Mouse (Mus musculus): Measurements from ENCODE around the gene Sik3. TPM values are rescaled to one million over a fixed set of nuclear protein-coding genes. Genes with fewer than 3 reads are reported as not detected.

Gene Sik3
- total RNA-seq, 2 experiments from 2014 or later = 38.0 to 41.1 TPM

- Histone ChIP-seq H3K4me3 (no peak overlapping the region), H3K27ac (no peak overlapping the region)
- intact Hi-C loops (cut with DNase I) = no loop called here
- no peak for TF ChIP-seq CTCF (IDR thresholded peaks at IDR 0.05)
- DNase-seq = no peak
Measured at GRCm38 (mm10) chr9:46218176-46218575, 205.6 kb downstream of the Sik3 start.

DNA sequence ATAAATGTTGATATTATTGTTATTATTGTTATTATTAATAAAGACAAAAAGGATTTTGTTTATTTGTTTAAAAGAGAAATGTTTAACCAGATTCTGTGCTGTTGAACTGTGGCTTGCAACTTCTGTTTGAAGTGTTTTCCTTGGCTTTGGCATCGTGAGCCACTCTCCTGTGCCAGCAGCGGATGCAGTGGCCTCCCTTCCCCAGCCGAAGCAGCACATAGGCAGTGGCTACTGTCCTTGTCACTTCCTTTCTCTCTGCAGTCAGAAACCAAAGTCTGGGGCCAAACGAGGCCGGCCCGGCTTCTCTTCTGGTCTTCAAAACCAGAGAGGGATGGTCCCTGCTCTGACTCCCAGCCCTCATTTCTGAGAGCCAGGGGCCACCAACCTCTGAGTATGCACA, 210.5 kb downstream of the Sik3 start:
- intact Hi-C loops (cut with DNase I) = no loop called here
- no peak overlapping the region for H3K27ac ChIP-seq
- no peak for TF ChIP-seq CTCF (IDR thresholded peaks at IDR 0.05)
- no peak overlapping the region for H3K4me3 ChIP-seq
- DNase-seq = no peak

GRCm38 (mm10) chr9:46224101-46224500, 211.5 kb downstream of the Sik3 start:
- intact Hi-C loops (cut with DNase I) = no loop called here
- no peak overlapping the region for H3K4me3 ChIP-seq
- no peak for TF ChIP-seq CTCF (IDR thresholded peaks at IDR 0.05)
- DNase-seq = no peak
- no peak overlapping the region for H3K27ac ChIP-seq

DNA sequence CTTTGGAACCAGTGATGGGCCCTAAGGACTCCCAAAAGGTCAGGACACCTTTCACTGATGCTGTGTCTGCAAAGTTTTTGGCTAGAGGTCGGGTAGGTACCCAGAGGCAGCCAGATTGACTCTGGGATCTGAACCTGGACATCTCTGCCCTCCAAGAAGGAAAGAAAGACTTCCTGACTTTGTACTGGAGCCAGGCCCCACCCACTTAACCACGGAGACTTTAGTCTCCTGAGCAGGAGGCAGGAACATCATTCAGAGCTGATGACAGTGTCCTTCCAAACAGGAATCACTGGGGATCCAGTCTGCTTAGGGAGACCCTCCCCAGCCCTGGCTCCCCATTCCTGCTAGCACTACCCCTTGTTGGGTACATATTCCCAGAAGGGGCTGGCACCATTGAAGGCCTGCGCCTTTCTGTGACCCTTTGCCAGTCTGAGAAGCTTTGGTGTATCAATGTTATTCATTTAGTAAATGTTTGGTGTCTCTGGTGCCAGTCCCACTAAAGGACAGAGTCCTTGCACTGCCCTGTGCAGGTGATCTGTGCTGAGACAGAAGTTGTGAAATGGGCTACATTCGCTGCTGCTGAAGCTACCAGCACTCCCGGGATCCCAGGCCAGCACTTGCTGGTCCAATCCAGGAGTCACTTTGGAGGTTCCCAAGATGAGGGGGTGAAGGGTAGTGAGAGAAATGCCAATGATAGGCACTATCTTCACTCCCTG, 212.5 kb downstream of the Sik3 start:
- no peak for DNase-seq
- no peak overlapping the region for H3K27ac ChIP-seq
- no peak for TF ChIP-seq CTCF (IDR thresholded peaks at IDR 0.05)
- intact Hi-C loops (cut with DNase I) = no loop called here
- H3K4me3 ChIP-seq = no peak overlapping the region

DNA sequence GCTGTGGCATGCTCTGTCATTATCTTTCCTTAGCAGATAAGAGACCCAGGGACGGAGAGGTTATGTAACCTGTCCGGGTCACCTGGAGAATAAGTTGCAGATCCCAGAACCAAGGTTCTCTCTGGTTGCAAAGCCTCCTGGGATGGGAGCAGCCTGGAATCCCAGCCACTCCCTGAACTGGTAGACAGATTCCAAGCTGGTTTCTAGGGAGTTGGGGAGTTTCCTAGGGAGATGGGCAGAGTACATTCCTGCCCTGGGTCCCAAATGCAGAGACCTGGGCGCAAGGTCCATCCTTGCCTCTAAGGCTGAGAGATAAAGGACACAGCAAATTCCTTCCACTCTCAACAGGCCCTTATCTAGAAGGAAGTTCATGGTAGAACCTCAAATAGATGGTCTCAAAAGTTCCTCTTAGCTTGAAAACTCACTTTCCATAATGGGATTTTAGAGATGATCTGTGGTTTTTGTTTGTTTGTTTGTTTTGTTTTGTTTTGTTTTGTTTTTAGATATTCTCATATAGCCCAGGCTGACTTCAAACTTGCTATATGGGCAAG, 214.5 kb downstream of the Sik3 start:
- intact Hi-C loops (cut with DNase I) = no loop called here
- DNase-seq = no peak
- no peak for TF ChIP-seq CTCF (IDR thresholded peaks at IDR 0.05)
- no peak overlapping the region for H3K27ac ChIP-seq
- no peak overlapping the region for H3K4me3 ChIP-seq

- H3K4me3 ChIP-seq = no peak within 1 kb of the TSS
- TF ChIP-seq CTCF (IDR thresholded peaks at IDR 0.05) = no peak
- intact Hi-C loops (cut with DNase I) = no loop called here
- no peak for DNase-seq
- no peak within 1 kb of the TSS for H3K27ac ChIP-seq
Measured at GRCm38 (mm10) chr9:46228491-46228890, 215.9 kb downstream of the Sik3 start, which contains the start of gene Apoa1. Apoa1 (plus strand) TSS chr9:46228580.

DNA sequence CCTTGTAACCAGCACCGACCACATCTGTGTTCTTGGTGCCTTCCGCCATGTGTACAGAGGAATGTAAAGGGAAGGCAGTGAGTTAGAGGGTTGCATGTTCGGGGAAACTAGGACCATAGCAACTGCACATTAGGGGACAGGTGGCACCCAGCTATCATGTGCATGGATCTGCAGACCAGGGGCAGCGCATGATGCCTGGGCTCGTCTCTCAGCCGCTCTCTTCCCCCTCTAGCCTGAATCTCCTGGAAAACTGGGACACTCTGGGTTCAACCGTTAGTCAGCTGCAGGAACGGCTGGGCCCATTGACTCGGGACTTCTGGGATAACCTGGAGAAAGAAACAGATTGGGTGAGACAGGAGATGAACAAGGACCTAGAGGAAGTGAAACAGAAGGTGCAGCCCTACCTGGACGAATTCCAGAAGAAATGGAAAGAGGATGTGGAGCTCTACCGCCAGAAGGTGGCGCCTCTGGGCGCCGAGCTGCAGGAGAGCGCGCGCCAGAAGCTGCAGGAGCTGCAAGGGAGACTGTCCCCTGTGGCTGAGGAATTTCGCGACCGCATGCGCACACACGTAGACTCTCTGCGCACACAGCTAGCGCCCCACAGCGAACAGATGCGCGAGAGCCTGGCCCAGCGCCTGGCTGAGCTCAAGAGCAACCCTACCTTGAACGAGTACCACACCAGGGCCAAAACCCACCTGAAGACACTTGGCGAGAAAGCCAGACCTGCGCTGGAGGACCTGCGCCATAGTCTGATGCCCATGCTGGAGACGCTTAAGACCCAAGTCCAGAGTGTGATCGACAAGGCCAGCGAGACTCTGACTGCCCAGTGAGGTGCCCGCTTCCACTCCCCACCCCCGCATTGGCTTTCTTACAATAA, 217.2 kb downstream of the Sik3 start:
- intact Hi-C loops (cut with DNase I) = loop anchor here (2.0 kb wide), 1 partner anchor 17 kb away; no protein-coding TSS in a partner anchor
- peak; percentile 83 for TF ChIP-seq CTCF (IDR thresholded peaks at IDR 0.05)
- DNase-seq = peak; percentile 86
- peak overlapping the region; percentile 71 for H3K4me3 ChIP-seq
- no peak overlapping the region for H3K27ac ChIP-seq

DNA sequence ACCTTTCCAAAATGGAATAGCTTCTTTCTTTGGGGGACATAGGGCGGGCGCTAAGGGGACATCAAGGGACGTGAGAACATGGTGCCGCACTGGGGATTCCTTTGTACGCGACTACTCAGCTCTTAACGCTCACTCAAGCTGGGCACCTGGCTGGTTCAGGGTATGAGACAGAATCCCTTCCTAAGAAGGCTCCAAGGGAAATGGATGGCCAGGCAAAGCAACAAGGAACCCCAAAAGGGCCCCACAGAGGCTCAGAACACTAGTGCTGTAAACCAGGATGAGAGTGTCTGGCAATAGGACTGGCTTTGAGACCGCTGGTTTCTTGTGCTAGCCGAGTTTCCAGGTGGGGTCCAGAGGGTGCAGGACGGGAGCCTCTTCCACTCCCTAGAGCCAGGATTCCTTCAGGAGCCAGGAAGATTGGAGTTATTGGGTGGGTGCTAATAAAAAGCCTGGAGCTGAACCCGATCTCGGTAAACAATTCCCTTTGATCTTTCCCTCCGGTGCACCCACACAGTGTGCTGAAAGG, 217.9 kb downstream of the Sik3 start:
- intact Hi-C loops (cut with DNase I) = loop anchor here (2.0 kb wide), 1 partner anchor 16 kb away; no protein-coding TSS in a partner anchor
- TF ChIP-seq CTCF (IDR thresholded peaks at IDR 0.05) = no peak
- peak overlapping the region; percentile 71 for H3K4me3 ChIP-seq
- no peak for DNase-seq
- H3K27ac ChIP-seq = no peak overlapping the region

DNA sequence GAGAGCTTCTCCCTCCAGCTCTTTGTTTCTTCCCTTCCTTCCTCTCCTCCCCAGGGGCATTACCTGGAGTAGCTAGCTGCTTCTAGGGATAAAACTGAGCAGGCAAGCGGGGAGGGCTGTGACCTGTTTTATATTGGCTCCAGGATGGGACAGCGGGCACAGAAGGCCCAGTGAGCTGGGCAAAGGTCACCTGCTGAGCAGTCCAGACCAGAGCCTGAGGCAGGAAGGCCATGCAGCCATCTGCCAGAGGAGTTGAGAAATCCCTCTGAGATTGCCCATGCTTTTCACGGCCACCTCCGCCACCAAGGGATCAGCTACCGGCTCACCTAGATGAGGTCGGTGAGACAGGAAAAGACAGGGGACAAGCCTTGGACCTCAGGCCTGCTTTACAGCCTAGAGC, 222.6 kb downstream of the Sik3 start:
- no peak overlapping the region for H3K27ac ChIP-seq
- intact Hi-C loops (cut with DNase I) = no loop called here
- TF ChIP-seq CTCF (IDR thresholded peaks at IDR 0.05) = no peak
- DNase-seq = no peak
- no peak overlapping the region for H3K4me3 ChIP-seq

DNA sequence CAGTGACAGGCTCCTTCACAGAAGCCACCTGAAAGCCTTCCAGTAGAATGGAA, 222.8 kb downstream of the Sik3 start, which contains the start of gene Apoc3:
Gene Apoc3 (minus strand): TSS at position 41 of the 53 bp plus-strand sequence.
- Histone ChIP-seq H3K27ac (no peak within 1 kb of the TSS), H3K4me3 (no peak within 1 kb of the TSS)
- TF ChIP-seq CTCF (IDR thresholded peaks at IDR 0.05) = no peak
- DNase-seq = no peak
- intact Hi-C loops (cut with DNase I) = no loop called here

DNA sequence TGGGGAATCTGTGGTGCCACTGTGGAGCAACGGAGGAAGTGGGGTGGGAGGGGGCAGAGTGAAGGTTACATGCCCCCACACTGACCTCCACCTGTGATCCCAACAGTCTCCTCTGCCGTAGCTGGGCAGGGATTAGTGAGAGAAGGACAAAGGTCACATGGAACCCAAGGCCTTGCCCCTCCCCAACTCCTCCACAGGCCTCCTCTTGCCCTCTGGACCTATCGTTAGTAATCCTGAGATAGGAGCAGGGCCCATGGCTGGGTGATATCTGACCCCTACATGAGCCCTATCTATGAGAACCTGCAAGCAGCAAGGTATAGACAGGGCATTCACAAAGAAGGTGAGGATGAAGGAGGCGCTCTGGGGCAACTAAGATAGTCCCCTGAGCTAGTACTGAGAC, 223.0 kb downstream of the Sik3 start:
- intact Hi-C loops (cut with DNase I) = no loop called here
- H3K4me3 ChIP-seq = no peak overlapping the region
- no peak for TF ChIP-seq CTCF (IDR thresholded peaks at IDR 0.05)
- H3K27ac ChIP-seq = no peak overlapping the region
- DNase-seq = no peak

DNA sequence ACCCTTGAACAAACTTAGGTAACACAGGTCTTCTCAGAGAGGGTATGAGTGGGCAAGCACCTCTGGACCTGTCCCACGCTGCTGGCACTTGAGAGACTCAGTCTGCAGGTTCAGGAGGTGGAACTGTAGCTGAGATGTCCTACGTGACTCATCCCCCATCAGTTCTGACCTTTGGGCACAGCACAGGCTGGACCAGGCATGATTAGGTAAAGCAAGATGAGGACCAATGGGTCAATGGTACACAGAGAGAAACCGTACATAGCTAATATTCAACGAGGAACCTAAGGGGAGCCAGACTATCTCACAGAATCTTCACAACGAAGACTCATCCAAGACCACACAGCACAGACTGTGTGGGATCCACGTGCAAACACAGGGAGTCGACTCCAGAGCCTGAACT, 226.2 kb downstream of the Sik3 start:
- no peak for DNase-seq
- no peak overlapping the region for H3K4me3 ChIP-seq
- intact Hi-C loops (cut with DNase I) = no loop called here
- H3K27ac ChIP-seq = no peak overlapping the region
- TF ChIP-seq CTCF (IDR thresholded peaks at IDR 0.05) = no peak

DNA sequence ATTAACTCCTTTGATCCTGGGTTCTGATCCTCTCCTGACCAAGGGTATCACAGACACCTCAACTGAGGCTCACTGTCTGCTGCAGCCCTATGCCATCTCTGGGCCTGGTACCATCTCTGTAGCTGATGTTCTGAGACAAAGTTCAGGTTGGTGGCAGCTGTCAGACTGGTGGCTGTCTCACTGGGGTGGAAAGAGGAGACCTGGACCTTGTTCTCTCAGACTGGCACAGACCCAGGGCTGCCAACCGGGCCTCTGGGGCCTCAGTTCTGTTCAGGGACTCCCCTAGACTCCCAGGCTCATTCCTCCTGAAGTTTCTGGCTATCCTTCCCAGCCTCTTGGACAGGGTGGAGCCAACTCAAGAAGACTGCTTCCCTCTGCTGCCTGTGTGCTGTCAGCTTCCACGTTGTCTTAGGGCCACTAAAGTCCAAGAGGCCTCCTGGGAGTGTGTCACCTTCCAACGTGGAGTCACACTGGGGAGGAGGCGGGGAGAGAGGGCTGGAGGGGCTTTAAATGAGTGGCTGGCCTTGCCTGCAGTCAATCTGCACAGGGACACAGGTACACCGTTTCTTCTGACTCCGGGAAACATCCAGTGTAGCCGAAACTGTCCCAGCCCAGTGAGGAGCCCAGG, 228.0 kb downstream of the Sik3 start, which contains the start of gene Apoa4:
Gene Apoa4 (plus strand): TSS at position 171 of the 628 bp plus-strand sequence.
- TF ChIP-seq CTCF (IDR thresholded peaks at IDR 0.05) = no peak
- no peak within 1 kb of the TSS for H3K4me3 ChIP-seq

More for the DNA sequence above, 228.0 kb downstream of the Sik3 start, which contains the start of gene Apoa4:
- no peak for DNase-seq
- intact Hi-C loops (cut with DNase I) = no loop called here
- H3K27ac ChIP-seq = no peak within 1 kb of the TSS
